Mouse (Mus musculus) lung, postnatal 14 days (tissue): ENCODE data around the gene Foxg1.

Source experiments
- DNase-seq: peaks from one replicate; pipeline ENCODE4 v3.0.0; 2021

Gene Foxg1

DNA sequence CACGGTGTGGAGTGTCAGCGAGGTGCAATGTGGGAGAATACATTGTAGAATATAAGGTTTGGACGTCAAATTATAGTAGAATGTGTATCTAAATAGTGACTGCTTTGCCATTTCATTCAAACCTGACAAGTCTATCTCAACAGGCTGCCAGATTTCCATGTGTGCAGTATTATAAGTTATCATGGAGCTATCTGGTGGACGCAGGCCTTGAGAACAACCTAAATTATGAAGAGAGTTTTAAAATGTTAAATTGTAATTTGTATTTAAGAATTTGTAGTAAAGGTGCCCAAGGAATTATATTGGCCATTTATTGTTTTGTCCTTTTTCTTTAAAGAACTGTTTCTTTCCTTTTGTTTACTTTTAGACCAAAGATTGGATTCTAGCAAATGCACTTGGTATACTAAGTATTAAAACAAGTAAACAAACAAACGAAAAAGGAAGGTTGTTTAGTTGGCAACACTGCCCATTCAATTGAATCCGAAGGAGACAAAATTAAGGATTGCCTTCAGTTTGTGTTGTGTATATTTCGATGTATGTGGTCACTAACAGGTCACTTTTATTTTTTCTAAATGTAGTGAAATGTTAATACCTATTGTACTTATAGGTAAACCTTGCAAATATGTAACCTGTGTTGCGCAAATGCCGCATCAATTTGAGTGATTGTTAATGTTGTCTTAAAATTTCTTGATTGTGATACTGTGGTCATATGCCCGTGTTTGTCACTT is 3.8 kb downstream of the Foxg1 start:
- no peak for DNase-seq

DNA sequence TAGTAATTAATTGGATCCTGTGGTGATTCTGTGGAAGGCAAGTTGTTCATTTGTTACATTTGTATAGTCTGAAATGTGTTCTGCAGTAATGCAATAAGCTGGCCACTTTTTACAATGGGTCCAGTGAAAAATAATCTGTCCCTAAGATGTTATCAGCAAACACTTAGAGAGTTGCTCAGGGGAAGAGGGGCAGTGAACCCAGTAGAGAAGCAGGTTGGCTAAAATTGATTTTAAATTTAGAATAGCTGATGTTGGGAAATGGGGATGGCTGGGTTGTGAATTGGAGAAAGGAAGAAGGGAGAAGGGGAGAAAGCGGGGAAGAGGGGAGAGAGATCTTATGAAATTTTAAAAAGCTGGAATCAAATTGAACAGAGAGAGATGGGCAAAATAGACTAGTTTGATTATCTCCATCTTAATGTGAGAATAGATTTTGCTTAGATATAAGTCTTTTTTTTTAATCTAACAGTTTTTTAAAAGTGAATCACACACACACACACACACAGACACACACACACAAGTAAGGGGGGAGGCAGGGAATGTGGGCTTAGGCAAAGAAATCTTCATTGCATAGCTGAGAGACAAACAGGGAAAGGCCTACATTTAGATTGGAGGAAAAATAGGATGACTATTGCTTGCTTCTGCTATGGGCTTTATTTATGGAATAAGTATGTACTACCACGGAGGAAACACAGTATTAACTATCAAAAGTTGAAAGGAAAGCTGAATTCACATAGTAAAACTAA is 5.6 kb downstream of the Foxg1 start:
- DNase-seq = no peak

DNA sequence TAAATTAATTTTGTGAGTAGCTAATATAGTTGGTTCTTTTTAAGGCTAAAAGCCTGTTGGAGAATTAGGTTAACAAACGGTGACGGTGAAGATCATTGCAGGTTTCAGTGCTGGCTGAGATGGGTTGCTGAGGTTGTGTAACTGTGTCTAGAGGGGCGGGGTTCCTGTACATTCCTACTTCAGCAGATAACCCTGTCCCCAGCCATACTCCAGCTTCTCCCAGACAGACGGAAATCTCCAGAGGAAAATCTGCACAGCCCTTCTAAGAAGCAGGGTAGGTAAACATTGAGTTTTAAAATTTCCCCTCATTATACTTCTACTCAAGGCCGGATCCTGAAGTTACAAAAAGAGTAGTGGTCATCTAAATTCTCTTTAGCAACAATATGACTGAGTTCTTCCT is 7.2 kb downstream of the Foxg1 start:
- no peak for DNase-seq

- no peak for DNase-seq
Observed at GRCm38 (mm10) chr12:49390257-49390656, 7.8 kb downstream of the Foxg1 start.

DNA sequence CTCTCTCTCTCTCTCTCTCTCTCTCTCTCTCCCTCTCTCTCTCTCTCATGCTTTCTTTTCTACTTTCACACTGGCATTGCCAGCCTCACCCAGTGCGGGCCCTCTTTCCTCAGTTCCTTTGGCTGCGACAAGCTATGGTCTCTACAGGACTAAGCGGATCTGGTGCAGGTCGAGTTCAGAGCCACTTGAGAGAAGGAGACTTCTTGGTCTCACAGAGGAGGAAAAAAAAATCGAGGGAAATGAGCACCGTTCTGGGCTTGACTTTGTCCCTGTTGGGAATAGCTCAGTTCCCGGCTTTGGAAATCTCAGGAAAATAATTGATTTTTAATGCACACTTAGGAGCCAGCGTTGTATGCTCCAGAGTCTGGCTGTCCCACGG is 8.5 kb downstream of the Foxg1 start:
- DNase-seq = no peak

DNA sequence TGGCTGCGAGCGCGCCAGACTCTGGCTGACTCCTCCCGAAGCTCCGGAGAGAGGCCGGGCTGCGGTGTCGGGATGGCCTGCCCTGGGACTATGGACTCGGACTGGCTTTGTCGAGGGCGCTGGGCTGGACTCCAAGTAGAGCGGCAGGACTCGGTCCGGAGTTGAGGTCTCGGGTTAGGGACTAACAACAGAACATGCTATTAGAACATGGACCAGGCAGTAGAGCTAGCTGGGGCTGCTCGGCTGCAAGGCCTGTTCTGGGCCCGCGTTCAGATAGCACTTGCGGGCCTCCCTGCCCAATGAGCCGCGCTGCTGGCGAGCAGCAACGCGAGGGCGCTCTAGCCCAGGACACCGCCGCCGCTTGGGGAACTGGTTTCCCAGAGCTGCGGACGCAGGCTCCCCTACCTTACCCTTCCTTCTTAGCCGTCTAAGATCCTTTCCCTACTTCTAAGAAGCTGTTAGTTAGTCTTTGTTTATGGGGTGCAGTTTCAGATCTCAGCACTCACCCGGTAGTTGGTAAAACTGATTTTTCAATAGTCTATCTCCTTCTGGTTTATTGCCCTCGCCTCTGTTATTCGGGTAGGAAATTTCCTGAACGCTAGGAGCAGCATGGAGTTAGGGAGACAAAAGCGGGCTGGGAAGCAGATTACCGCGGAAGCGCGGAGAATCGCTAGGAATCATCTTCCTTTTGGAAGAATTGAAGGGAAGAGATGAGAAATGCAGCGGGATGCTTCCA is 9.0 kb downstream of the Foxg1 start:
- DNase-seq = no peak

GRCm38 (mm10) chr12:49392041-49392390 is 9.6 kb downstream of the Foxg1 start:
- no peak for DNase-seq

- no peak for DNase-seq
Observed at GRCm38 (mm10) chr12:49392876-49393275, 10.4 kb downstream of the Foxg1 start.

- DNase-seq = no peak
Observed at GRCm38 (mm10) chr12:49393639-49394038, 11.2 kb downstream of the Foxg1 start.

DNA sequence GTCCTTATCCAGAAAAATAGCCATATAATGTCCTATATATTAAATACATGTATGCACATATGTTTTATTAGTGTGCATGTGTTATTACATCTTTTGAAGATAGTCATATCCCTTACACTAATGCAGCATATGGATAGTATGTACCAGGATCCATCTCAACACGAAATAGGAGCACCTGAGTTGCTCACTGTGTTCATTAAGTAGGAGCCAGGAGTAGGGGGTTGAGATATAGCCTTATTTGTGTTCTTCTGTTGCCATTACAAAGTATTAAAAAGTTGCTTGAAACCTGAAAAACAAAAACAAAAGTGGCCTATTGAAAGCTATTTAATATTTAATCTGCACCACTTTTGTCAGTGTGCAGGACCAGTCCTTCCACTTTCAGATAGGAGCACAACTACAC is 11.7 kb downstream of the Foxg1 start:
- DNase-seq = no peak

DNA sequence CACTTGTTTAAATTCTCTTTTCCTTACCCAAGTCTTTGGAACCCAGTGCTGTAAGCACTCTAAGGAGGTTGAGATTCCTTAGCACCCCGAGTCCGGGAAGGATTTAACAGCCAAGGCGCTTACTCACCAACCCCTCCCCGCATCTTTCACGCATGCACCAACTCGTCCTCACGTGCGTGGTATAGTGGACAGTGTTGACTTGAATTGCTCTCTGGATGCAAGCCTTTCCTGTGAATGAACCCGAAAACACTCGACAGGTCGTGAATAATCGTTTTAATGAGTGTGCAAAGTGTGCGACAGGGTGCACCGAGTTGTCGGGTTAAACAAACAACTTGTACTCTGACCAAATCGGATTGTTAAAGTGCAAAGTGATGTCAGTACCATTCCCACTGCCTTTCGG is 12.4 kb downstream of the Foxg1 start:
- no peak for DNase-seq

DNA sequence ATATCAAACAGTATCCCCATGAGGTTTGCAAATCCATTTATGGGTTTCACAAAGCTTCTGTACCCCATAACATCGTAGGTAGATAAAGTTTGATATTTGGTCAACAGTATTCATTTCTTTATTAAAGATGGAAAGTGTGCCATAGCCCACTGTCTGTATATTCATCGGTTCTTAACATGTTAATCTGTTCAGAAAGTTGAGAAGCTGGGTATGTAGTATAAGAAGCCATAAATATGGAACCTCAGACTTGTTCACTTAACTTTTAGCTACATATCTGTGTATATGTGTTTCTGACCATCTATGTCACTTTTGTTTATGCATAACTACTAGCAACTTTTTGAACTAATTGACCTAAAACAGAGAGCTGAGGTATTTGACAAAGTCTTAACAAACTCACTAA is 13.5 kb downstream of the Foxg1 start:
- DNase-seq = no peak

- no peak for DNase-seq
Observed at GRCm38 (mm10) chr12:49396776-49397175, 14.3 kb downstream of the Foxg1 start.

- DNase-seq = no peak
Observed at GRCm38 (mm10) chr12:49397443-49398162, 15.1 kb downstream of the Foxg1 start.

DNA sequence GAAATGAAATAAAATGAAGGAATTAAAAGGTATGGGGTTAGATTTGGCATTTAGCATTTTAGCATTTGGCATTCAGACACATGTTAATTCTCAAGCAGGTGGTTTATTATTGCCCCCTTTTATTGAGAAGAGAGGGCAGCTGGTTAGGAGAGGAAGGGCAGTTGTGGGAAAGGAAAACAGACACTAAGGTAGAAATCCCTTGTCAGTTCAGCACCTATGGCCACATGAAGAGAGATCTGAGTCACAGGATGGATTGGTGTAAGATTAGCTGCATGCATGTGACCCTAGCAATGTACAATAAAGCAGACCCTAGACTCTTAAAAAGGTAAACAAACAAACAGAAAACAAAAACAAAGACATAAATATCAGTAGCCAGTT is 15.7 kb downstream of the Foxg1 start:
- no peak for DNase-seq

GRCm38 (mm10) chr12:49398636-49399035 is 16.2 kb downstream of the Foxg1 start:
- no peak for DNase-seq

GRCm38 (mm10) chr12:49399611-49400010 is 17.2 kb downstream of the Foxg1 start:
- no peak for DNase-seq

DNA sequence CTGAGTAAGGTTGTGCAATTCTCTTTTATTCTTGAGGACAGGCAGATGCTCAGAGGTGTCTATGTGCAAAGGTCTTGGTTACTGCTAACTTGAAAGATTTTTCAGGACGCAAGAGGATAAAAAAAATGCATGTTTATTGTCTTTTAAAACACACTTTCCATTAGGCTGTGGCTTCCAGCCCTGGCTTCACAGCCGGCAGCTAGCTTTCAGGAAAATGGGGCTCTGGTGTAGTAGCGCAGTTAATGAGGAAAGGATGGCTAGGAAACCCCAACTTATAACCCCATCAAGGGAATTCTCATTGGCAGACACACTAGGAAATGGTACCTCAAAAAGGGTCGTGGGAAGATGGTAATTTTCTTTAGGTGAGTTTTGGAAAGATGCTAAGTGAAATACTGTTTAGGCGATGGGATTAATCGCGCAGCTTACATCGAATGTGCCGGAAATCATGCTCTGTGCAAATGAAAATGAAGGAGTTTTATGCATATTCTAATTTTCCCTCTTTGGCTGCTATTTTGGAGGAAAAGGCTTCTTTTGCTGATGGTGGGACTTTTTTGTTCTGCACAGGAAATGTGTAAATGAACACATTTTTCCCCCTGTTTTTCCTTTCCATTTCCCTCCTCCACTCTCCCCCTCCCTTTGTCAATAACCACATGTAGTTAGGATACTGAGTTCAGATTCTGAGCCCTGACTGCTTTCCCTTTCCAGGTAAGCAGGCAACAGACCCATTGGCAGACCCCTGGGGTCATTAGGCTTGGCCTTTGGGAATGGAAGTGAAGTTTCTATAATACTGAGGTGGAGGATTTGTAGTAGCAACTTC is 17.8 kb downstream of the Foxg1 start:
- no peak for DNase-seq

DNA sequence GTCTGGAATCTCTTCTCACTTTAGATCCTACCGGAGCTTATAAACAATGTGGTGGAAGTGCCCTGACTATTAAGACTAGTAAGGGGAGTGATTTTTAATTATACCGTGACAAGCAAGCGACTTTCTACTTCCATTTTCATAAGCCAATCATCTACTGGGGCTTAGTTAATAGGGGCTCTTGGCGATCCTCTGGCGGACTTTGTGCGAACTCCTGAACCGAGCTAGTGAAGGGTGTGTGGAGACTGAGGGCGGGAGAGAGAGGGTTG is 18.3 kb downstream of the Foxg1 start:
- DNase-seq = no peak

GRCm38 (mm10) chr12:49401119-49401795 is 18.8 kb downstream of the Foxg1 start:
- no peak for DNase-seq

GRCm38 (mm10) chr12:49401796-49402130 is 19.3 kb downstream of the Foxg1 start:
- no peak for DNase-seq

GRCm38 (mm10) chr12:49409833-49410232 is 27.4 kb downstream of the Foxg1 start:
- DNase-seq = no peak
